Mouse (Mus musculus): ENCODE measurements at regions not wholly inside any gene's neighbourhood (a gene's known extent, or its start where the extent isn't known, plus 50 kb on each side); places are given as distances from the start of the nearest gene placed in this dataset.
A peak's percentile ranks its signal among the peaks of the same experiment; 100 is the strongest.

DNA sequence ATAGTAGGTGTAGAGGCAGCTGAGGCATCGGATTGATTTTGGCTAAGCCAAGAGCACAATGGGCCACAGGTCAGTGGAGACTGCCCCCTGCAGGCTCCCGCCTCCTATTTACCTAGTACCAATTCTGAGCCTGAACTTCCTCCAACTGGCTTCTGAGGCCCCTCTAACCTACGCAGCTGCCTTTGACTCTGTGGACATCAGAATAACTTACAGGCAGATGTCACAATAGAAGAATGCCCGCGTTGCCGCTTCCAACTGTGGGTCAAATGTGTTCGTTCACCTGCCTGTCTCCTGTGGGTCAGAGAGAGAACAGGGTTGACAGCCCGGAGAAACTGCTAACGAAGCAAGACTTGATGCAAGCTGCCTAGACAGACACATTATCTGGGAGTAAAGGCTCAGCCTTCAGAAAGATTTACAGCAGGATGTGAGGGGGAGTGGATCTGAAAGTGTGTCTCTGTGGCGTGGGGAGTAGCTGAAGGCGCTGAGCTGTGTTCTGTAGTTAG, 153.2 kb downstream of the Gm10260 start:
- peak; percentile 47 for DNase-seq

DNA sequence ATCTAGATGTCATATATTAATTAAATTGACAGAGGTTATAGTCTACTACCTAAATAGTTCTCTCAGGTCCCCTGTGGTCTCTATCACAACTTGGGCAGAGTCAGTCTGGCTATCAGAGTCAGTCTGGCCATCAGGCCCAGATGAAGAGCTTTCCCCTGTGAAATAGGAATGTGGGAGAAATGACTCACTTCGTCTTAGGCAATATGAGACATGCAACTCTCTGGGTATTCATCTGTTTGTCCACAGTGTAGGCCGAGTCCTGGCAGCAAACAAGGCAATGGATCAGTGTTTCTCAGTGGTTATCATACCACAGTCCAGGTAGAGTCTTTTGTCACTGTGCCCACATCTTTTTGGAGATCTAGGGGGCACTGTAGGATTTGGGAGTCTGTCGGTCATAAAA, 156.0 kb downstream of the Gm10260 start:
- DNase-seq = no peak

DNA sequence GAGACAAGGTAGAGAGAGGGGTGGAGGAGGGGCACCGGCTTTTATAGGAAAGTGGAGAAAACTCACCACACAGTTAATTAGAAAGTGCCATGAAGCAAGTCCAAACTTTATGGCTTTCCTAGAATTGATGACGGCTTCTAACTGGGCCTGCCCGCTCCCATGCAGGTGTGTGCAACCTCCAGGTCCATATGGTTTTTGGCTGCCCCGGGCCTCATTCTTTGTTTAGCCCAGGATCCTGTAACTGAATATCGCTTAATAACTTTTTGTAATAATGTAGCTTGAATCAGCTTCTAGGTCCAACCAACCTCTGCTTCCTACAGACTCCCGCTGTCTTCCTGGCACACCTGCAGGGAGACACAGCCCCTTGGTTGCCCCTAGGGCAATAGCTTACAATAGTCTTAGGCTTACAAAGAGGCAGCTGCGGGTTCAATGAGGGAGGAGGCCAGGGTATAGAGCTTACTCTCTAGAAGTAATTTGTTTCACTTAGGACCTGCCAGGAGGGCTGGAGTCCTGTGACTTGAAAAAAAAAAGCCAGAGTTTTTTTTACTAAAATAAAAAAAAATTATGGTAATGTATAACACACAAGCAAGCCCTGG, 159.2 kb downstream of the Gm10260 start:
- DNase-seq = no peak

DNA sequence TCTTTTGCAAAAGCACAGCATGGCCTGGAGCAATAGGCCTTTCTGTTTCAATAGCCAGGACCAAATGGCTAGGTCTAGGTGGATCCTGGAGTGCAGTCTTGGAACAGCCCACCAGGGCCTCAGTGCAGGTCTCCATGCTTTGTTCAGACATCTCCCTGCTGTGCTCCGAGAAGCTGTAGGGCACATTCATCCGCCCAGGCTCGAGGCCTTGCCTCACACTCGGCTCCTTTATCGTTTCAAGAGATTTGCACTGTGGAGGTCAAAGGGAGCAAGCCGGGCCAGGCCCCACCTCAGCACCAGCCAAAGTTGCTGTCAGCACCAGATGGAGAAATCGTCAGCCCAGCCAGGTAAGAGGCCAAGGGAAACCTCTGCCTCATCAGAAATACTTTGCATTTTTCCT, 160.3 kb downstream of the Gm10260 start:
- DNase-seq = no peak

DNA sequence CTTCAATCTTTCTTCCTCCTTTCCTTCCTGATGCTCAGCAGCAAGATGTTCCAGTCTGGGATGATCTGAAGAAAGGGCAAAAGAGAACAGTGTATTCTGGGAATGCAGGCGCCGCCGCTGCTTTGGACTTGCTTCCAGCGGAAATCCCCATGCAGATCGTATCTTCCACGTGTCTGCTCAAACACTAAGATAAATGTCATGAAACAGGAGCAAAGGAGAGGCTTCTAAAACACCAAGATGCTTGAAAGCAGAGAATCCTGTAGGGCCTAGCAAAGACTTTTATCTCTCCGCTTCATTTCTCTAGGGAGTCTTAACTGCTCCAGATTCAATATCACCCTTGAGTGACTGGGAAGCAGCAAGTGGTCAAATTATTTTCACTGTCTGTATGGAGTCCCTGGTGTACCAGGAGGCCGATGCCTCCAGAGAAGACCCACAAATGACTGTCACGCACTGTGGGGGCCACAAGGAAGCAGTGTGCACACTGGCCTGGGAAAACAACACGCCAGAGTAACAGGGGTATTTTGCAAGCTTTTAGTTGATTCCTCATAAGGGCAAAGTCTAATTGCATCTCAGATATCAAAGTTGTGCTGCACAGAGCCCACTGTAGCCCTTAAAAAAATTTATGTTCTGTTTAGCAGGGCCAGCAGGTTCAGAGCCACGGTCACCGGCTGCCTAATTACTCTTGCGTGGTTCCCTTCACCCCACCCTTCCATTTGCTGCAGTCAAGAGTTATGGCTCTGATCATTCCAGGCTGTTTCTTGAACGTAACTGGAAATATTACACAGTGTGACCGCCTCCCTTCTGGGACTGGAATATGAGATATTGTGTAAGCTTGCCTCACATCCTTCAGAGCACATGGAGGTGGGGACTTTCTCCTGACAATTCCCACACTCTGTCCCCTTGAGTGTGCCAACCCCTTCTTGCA, 161.7 kb downstream of the Gm10260 start:
- no peak for DNase-seq

DNA sequence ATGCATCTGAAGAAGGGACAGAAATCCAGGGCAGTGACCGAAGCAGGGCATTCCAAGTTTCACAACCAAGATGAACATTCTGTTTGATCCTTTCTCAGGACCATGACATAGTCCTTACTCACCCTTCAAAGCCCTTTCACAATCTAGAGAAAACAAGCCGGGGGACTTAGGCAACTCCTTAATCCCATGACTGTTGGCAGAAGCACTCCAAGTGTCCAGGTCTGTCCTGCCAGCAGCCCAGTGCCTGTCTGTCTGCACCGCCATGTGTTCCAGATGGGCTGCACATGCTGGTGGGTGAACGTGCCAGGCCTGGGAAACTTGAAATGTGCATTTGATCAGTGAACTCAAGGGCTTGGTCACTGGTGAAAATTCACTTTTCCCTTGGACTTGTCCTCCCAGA, 165.6 kb downstream of the Gm10260 start:
- no peak for DNase-seq

DNA sequence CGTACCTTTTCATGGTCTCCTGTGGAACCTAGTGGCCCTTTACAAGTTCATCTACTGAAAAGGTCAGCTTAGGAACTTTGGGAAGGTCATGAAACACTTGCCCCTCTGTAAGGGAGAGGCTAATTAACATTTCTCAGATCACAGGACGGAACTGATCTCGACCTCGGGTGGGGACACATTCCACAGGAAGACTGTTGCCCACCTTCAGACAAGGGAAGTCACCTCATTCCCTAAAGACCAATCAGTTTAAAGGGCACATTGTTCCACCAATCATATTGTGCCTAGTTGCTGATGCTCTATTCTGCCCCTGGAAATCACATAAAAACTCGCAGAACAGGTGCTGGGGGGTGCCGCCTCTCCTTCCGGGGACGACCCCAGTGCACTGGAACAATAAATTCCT, 170.8 kb downstream of the Gm10260 start:
- no peak for DNase-seq

DNA sequence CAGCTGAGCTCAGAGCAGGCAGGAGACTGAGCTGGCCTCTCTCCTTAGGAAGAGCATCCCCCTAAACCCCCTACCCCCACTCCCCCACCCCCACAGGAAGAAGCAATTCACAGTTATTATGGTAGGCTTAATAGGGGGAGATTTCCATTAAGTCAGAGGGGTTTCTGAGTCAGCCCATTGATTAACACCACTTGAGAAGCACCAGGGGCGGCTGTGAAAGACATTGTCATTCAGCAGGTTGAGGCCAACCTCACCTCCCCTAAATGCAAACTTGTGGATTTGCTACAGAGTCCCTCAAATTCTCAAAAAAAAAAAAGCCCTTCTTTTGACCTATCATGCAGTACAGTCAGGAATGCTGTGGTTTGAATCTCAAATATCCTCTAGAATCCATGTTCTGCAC, 172.3 kb downstream of the Gm10260 start:
- DNase-seq = no peak

DNA sequence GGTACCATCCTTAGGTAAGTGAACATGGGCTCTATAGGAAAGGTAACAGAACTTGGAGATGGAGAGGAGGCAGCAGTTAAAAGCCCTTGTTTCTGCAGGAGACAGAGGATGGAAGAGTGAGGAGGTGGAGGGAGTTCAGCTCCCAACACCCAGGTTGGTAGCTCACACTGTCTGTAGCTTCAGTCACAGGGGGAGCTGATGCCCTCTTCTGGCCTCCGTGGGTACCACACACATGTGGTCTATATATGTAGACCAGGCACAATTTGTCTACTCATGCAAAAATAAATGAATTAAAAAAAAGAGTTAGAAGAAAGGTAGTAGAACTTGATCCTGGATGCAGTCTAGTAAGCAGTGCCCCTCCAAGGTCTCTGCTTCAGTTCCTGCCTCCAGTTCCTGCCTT, 173.3 kb downstream of the Gm10260 start:
- DNase-seq = no peak

DNA sequence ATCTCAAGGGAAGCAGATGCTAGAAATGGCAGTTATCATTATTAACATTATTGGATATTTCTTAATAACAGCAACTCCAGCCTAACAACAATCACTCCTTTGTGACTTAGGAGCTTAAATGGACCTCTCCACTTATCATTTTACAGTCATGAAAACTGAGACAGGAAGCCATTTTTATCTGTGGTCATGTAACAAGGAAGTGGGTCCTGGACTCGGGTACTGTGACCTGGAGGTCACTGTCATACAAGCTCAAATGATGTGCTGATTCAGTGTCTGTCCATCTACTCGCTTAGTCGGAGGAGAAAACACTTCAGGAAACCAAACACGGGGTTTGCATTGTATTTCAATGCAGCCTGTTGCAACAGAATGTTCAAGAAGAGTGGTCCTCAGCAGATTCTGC, 176.4 kb downstream of the Gm10260 start:
- no peak for DNase-seq

DNA sequence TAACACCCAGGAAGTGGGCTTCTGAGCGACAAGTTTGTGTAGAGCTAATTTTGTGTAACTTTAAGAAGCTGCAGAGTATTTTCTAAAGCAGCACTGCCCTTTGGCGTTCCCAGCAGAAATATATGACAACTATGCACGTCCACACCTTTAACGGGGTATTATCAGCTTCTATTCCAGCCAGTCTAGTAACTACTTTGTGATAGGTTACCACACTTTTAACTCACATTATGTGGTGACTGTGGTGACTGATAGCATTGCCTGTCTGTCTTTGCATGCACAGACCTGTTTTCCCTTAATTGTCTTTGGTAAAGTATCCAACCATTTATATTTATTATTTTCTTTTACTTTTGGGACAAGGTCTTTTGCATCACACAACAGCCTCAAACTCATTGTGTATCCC, 179.1 kb downstream of the Gm10260 start:
- no peak for DNase-seq

DNA sequence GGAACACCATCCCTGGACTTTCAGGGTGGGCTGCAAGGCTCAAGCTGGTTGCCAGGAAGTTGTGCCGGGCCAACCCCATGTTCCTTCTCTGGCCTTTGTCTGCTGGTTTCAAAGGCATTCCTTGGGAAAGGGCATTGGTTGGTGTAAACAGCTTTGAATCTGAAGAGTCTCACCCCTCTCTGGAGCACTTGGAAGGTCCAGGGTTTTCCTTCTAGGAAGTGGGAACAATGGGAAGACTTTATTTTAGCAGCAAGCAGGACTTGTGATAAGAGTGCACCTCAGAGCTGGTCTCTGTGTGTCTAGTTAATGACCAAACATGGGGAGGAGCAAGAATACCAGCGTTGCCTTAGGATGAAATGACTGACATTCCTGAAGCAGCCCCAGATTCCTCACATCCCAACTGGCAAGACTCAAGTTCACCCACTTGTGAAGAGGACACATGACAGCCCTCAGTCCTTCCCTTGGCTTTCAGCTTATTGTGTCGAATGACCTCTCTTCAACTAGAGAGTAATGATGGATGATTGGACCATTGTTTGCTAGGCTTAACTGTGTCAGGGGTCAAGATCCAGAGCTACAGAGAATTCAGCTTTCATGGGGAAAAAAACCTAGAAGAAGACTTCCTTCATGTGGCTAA, 180.1 kb downstream of the Gm10260 start:
- DNase-seq = no peak

DNA sequence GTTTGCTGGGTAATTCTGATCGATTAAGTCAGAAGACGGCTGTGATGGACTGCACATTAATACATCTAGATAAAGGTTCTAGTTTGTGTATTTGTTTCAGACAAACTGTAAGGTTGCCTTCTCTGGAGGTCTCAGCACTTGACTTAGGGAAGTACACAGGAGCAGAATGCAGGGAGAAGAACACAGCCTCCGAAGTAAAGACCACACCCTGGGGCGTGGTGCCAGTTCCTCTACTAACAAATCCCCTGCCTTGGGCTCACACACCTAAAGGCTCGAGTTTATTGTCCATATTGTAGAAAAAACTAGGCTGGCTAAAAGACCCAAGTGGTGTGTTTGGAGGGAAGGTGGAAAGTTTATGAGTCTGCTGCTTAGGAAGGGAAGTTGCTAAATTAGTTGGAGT, 181.8 kb downstream of the Gm10260 start:
- DNase-seq = no peak

DNA sequence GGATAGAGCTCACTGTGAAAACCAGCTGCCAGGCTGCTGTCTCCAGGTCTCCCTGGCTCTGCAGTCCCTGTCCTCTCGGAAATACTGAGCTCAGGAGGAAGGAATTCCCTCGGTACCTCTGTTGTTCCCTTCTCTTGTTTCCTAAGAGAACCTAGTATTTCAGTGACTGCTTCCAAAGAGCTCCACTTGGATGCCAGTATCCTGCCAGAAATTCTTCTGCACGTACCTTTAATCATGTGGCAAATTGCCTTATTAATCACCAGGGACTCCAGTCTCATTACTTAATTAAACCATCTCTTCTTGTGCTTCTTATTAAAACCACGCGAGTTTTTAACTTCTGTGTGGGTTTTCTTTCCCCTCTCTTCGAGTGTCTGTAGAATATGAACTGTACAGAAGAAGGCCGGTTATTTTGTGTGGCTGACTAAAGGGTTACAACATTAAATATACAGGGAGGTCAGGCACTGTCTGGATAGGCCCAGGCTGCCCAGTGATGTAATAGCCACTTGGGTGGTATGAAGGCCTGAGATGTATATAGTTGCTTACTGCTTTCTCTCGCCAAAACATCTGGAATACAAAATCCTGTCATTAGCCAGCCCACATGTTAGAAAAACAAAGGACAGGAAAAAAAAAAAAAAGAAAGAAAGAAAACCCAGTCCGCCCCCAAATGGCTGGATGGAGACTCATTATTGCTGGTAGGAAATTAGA, 183.2 kb downstream of the Gm10260 start:
- DNase-seq = no peak

DNA sequence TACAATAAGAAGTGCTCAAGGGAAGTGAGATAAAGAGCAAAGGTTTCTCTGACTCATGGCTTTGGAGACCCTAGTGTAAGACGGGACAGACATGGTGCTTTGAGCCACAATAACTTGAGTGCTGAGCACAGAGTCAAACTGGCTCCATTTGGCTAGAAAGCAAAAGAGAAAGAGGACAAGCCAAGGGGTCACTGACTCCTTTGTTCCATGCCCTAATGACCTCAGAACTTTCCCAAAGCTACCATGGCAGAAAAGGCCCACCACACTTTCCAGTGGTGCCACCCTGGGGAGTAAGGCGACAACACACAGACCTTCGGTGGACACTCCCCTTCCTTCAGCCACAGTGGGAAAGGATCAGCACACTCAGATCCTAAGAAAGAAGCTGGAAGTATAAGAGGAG, 186.8 kb downstream of the Gm10260 start:
- DNase-seq = no peak

DNA sequence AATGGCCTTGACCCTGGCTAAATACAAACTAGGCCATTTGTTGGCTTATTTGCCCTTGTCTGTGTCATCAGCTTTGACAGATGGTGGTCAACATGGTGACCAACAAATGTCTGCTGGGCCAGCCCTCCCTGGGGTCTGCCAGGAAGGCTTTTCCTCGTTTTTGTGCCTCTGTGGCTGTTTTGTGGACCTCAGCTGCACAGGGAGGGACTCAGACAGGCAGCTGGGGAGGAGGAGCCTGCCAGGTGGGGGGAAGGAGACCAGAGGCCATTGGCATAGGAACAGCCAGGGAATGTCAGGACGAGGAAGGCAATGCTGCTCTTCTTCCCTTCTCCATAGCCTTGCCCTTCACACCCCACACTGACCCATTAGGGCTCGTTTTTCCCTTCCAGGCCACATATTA, 188.1 kb downstream of the Gm10260 start:
- no peak for DNase-seq

DNA sequence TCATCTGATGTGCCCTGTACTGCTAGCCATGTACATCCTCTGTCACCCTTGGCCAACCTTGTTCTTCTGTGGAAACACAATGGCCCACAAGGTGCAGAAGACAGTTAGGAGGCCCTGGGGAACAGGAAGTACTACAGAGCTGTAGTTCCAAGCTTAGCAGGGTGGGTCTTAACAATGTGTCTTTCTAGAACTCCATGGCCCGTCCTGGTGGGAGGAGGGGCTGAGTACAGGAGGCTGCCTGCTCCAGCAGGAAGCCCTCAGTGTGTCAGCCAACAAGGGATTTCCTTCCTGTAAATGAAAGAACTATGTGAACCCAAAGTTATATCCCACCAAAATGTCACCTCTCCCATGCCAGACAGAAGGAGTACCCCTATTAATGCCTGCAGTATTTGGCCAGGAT, 190.4 kb downstream of the Gm10260 start:
- DNase-seq = no peak

DNA sequence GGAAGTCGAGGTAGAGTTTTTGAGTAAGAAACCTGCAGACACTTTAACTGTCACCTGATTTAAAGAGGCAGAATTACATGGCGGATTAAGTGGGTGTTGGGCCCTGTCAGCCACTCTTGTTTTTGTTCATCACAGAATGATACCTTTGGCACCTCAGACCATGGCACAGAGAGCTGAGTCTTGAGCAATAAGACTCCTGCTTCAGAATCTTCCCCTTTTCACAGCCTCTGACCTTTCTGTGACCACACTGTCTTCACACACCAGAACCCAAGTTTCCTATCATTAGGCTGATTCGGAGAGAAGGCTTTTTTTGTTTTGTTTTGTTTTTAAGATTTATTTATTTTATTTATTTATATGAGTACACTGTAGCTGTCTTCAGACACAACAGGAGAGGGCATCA, 192.8 kb downstream of the Gm10260 start:
- no peak for DNase-seq

DNA sequence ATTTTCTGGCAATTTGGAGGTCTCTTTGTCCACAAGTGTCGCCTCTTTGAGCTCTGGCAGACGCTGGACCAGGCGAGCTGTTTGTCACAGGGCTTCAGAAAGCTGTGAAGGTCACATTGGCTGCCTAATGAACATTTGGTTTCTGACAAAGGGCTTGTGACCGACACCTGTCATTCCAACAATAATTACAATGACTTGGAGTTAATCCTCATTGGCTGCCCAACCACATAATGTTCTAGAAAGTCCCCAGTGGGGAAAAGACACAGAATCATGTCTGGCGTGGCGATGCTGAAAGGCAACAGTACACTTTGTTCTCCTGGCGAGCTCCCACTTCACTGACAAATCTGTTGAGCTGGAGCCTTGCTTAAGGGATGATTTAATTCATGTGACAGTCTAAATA, 194.4 kb downstream of the Gm10260 start:
- no peak for DNase-seq

DNA sequence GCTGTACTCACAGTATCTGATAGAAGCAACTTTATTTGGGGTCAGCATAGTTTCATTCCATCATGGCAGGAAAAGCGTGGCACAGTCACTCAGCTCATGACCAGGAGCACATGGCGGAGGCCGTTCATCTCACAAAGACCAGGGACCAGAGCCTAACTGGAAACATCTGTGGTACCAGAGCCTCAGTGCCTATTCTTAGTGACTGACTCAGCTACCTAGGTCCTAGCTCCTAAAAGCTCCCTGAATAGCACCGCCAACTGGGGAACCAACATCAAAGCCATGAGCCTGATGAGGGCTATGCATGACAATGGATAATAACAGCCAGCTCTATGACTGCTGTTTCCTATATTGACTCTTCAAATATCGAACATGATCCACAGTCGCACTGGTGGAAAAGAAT, 198.2 kb downstream of the Gm10260 start:
- DNase-seq = no peak

DNA sequence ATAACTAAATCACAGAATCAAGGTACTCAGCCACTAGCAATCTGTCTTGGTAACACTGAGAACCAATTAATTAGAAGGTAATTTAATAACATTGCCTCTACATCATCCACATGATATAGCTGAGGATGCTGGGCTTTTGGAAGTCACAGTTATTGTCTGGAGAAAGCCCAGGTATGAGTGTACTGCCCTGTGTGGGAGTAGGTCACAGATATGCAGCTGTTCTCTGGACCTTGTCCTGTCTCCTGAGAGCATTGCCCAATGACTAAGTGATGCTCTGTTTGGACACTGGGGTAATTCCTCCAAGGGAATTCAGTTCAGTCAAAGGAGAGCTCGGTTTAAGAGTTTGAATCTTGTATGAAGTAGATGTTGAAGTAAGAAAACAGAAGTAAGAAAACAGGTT, 199.6 kb downstream of the Gm10260 start:
- no peak for DNase-seq

DNA sequence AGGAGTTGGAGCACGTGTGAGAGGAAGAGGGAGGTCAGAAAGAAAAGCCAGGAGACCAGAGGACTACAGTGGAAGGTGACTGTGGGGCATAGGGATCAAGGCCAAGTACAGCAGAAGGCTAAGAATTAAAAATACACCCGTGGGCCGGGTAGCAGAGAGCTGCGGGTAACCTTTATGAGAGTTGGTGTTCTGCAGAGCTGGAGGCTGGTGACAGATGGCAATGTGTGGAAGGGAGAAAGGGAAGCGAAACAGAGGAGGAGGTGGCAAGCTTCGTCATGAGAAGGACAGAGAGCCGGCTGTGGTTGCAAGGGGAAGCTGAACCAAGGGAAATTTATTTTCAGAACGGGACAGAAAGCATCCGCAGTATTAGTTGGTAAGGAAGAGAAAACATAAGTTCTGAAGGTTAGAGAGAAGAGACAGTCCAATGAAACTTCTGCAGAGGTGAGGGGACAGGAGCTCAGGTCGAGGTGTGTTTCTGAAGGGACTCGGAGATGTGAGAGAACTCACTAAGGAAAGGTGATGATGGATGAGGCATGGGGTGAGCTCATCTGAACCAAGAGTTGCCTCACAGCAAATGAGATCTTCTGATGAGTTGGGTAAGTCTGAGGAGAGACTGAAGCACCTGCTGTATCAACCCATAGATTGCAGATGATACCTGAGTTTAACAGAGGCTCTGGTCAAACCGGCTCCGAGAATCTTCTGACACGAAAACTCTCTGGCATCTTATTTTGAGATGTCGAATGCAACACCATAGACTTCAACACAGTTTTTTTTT, 200.6 kb downstream of the Gm10260 start:
- no peak for DNase-seq
